Mouse (Mus musculus) kidney, postnatal 0 days (tissue): ENCODE measurements around the gene Mylk2. TPM values are rescaled to one million over a fixed set of nuclear protein-coding genes. Genes with fewer than 3 reads are reported as not detected.

ENCODE experiments used
- ATAC-seq: fragments of 200-750 bp; cut with Nextera tagmentation; replicated peaks from 2 replicates; pipeline ENCODE4 v1.8.0; 2017; ENCODE audit warnings: low read depth, moderate number of reproducible peaks, moderate TSS enrichment, moderate library complexity; ENCODE audit not compliant: low FRiP score
- DNase-seq: peaks from one replicate; pipeline ENCODE4 v3.0.0-alpha.2; 2016; ENCODE audit warnings: low spot score
- H3K27ac ChIP-seq: fragments of 300-500 bp; sonication (generic); 2 replicates; pipeline ENCODE4 v1.5.1; 2014; ENCODE audit warnings: mild to moderate bottlenecking
- H3K27me3 ChIP-seq: fragments of 300-500 bp; sonication (generic); 2 replicates; pipeline ENCODE4 v1.6.1; 2014; ENCODE audit warnings: low read length, mixed read lengths; ENCODE audit not compliant: insufficient read depth
- H3K36me3 ChIP-seq: fragments of 300-500 bp; sonication (generic); 2 replicates; pipeline ENCODE4 v1.6.1; 2014; ENCODE audit warnings: low read length, mixed read lengths; ENCODE audit not compliant: insufficient read depth
- H3K4me1 ChIP-seq: fragments of 300-500 bp; sonication (generic); replicated peaks from 2 replicates; pipeline ENCODE4 v1.6.1; 2014; ENCODE audit warnings: antibody characterized with exemption, low read length, mixed read lengths; ENCODE audit not compliant: insufficient read depth
- H3K4me2 ChIP-seq: fragments of 300-500 bp; sonication (generic); 2 replicates; pipeline ENCODE4 v1.6.1; 2014; ENCODE audit warnings: mild to moderate bottlenecking, low read length, moderate library complexity, mixed read lengths
- H3K4me3 ChIP-seq: fragments of 300-500 bp; sonication (generic); replicated peaks from 2 replicates; pipeline ENCODE4 v1.5.1; 2014; ENCODE audit warnings: low read depth, low read length
- H3K9ac ChIP-seq: fragments of 300-500 bp; sonication (generic); 2 replicates; pipeline ENCODE4 v1.6.1; 2014; ENCODE audit warnings: low read depth, low read length
- H3K9me3 ChIP-seq: fragments of 300-500 bp; sonication (generic); replicated peaks from 2 replicates; pipeline ENCODE4 v1.6.1; 2016; ENCODE audit warnings: low read length, inconsistent platforms, mixed read lengths
- CTCF ChIP-seq: IDR thresholded peaks from 2 replicates; pipeline ENCODE4 v1.5.1; 2016; ENCODE audit warnings: antibody characterized with exemption, low read depth, mild to moderate bottlenecking, moderate library complexity
- WGBS: fragments of 180-500 bp; shearing (Covaris S2); extraction: QIAGEN DNeasy Blood & Tissue Kit; methylation state at CpG from one replicate; pipeline ENCODE4 v1.1.7; 2014; 5-methylcytosine and 5-hydroxymethylcytosine counted together
- polyA plus RNA-seq: library from polyadenylated mRNA; unstranded; fragments of >200 nt; fragmentation: Nextera tagmentation; extraction: Ambion mirVana; gene quantifications from 2 replicates; pipeline ENCODE4 v1.2.1, GENCODE M21; 2015

The Mylk2 gene
- polyA plus RNA-seq, 1 experiment from 2014 or later = 0.21 TPM

DNA sequence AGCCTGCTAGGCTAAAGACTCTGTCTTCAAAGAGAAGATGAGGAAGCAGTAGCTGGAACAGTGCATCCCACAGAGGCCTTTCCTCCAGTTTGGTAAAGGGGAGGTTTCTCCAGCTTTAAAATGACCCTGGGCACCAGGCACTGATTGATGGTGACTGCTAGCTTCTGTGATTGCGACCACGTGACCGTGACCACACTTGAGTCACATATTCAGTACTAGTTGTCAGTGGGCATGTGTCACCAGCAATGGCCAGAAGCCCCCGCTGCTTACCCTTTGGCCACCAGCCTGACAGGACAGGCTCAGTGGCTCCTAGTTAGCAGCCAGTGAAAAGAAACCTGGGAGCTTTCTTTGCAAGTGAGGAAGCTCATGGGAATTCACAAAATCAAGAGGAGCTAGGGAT, 7.6 kb upstream of the Mylk2 start:
- ATAC-seq (no peak), DNase-seq (no peak)
- Histone ChIP-seq H3K4me2 (no peak overlapping the region), H3K9me3 (no peaks in the 10 kb centered on the region), H3K27me3 (no peaks in the 10 kb centered on the region), H3K4me1 (peaks cover 6% of the 10 kb centered on the region), H3K4me3 (no peak overlapping the region), H3K36me3 (no peaks in the 10 kb centered on the region), H3K27ac (no peak overlapping the region), H3K9ac (no peak overlapping the region)
- TF ChIP-seq CTCF = no peak
- WGBS = 40% methylated on average over 4 of the region's 4 CpGs

DNA sequence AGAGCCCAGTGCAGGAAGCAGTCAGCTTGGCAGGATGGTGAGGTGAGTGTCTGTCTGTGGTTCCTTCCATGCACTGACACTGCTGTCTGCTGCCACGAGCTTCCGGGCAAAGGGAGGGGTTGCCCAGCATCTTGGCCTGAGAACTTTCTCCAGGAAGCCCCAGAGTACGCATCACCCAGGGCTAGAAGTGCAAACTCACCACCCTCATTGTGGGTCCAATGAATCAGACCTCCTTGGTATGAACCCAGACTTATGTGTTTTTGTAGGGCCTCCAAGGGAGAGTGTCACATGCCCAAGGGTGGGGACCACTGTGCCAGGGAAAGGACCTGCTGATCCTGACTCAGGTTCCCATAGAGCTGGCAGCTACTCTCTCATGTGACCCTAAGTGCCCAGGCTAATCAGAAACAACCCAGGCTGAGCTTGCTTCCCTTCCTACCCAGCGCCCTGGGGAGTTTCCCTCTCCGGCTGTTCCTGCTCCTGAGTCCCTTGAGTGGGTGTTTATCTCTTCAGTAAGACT, 7.0 kb upstream of the Mylk2 start:
- Histone ChIP-seq H3K27ac (no peak overlapping the region), H3K4me1 (peaks cover 6% of the 10 kb centered on the region), H3K36me3 (no peaks in the 10 kb centered on the region), H3K9me3 (no peaks in the 10 kb centered on the region), H3K9ac (no peak overlapping the region), H3K4me3 (no peak overlapping the region), H3K4me2 (no peak overlapping the region), H3K27me3 (no peaks in the 10 kb centered on the region)
- WGBS = 58% methylated on average over 5 of the region's 5 CpGs
- no peak for DNase-seq
- TF ChIP-seq CTCF = no peak
- no peak for ATAC-seq

GRCm38 (mm10) chr2:152905036-152905829, 5.9 kb upstream of the Mylk2 start:
- DNase-seq = peak; percentile 63
- H3K9ac ChIP-seq = no peak overlapping the region
- H3K4me3 ChIP-seq = no peak overlapping the region
- peaks cover 6% of the 10 kb centered on the region for H3K4me1 ChIP-seq
- no peak for TF ChIP-seq CTCF
- H3K27me3 ChIP-seq = no peaks in the 10 kb centered on the region
- ATAC-seq = peak; percentile 61
- H3K27ac ChIP-seq = peak overlapping the region; percentile 42; the same call in 1 of the 2 replicates
- H3K9me3 ChIP-seq = no peaks in the 10 kb centered on the region
- H3K36me3 ChIP-seq = no peaks in the 10 kb centered on the region
- 33% methylated on average over 11 of the region's 11 CpGs for whole genome bisulfite sequencing
- no peak overlapping the region for H3K4me2 ChIP-seq

DNA sequence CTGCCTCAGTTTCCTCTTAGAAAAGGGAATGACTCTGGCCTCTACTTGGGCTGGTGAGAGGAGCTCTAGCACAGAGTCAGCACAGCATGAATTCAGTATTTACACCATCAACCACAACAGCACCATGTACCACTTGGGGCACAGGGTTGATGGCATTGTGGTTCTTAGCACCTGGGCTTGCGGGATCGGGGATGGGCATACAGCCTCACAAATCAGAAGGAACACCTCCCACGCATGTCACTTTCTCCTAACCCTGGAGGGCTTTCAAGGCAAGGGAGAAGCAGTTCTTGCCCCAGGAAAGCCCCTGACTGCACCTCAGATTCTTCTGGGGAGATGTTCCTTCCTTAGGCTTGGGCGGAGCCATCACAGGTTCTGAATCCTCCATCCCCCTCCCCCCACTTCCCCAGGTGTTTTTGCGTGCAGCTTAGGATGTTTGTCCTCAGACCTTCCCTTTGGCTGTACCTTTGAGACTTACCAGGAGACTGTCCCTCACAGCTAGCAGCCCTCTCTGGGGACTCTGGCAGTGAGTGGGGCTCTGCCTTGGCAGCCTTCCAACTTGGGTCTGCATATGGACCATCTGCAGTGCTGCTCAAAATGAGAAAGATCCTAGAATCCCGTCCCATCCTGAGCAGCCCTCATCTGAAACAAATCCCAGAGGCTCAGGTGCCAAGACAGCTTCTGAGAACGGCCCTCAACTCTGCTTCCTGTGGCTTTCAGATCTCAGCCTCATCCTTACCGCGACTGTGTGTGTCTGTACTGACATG, 4.7 kb upstream of the Mylk2 start:
- H3K36me3 ChIP-seq = no peaks in the 10 kb centered on the region
- peaks cover 6% of the 10 kb centered on the region for H3K4me1 ChIP-seq
- no peak for TF ChIP-seq CTCF
- no peak overlapping the region for H3K9ac ChIP-seq
- H3K27ac ChIP-seq = no peak overlapping the region
- no peak overlapping the region for H3K4me3 ChIP-seq
- ATAC-seq (no peak), DNase-seq (no peak)
- no peaks in the 10 kb centered on the region for H3K9me3 ChIP-seq
- H3K27me3 ChIP-seq = no peaks in the 10 kb centered on the region
- H3K4me2 ChIP-seq = no peak overlapping the region
- 52% methylated on average over 9 of the region's 9 CpGs for WGBS

- H3K27ac ChIP-seq = no peak overlapping the region
- DNase-seq = no peak
- H3K9ac ChIP-seq = no peak overlapping the region
- TF ChIP-seq CTCF = no peak
- H3K4me1 ChIP-seq = peaks cover 6% of the 10 kb centered on the region
- no peak for ATAC-seq
- no peak overlapping the region for H3K4me2 ChIP-seq
- 50% methylated on average over 14 of the region's 14 CpGs for WGBS
- no peaks in the 10 kb centered on the region for H3K36me3 ChIP-seq
- no peak overlapping the region for H3K4me3 ChIP-seq
- no peaks in the 10 kb centered on the region for H3K9me3 ChIP-seq
- no peaks in the 10 kb centered on the region for H3K27me3 ChIP-seq
These were observed 3.8 kb upstream of the Mylk2 start for GRCm38 (mm10) chr2:152907114-152907943.

DNA sequence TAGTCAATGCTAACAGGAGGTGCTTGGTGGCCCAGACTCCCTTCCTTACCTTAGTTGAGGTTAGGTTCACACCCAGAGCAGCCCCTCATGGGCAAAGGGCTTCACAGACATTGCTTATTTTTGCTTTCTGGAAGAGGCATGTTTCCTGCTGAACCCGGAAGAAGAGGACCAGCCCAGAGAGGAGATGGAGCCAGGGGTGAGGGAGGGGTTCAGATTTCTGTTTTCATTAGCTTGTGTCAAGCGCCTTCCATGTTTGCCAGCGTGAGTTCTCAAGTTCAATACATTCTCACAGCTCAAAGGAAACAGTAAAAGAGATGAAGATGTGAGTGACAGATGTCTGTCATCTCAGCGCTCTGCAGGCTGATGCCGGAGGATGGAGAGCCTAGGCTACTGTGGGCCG, 1.3 kb upstream of the Mylk2 start:
- H3K9ac ChIP-seq = no peak overlapping the region
- H3K4me2 ChIP-seq = no peak overlapping the region
- no peak for ATAC-seq
- peaks cover 10% of the 10 kb centered on the region for H3K4me1 ChIP-seq
- no peak for DNase-seq
- no peaks in the 10 kb centered on the region for H3K36me3 ChIP-seq
- TF ChIP-seq CTCF = no peak
- no peaks in the 10 kb centered on the region for H3K27me3 ChIP-seq
- no peak overlapping the region for H3K4me3 ChIP-seq
- WGBS = 56% methylated on average over 6 of the region's 6 CpGs
- no peak overlapping the region for H3K27ac ChIP-seq
- H3K9me3 ChIP-seq = no peaks in the 10 kb centered on the region
